Mouse (Mus musculus) small intestine, adult 2 months (tissue): ENCODE results near the gene Mettl24.

ENCODE experiments used
- CTCF ChIP-seq: fragments of 200-500 bp; IDR thresholded peaks from 2 replicates; pipeline ENCODE4 v1.5.1; 2012; ENCODE audit warnings: low read depth, mild to moderate bottlenecking, control low read depth, inconsistent platforms, low read length, moderate library complexity, mixed read lengths; ENCODE audit not compliant: insufficient replicate concordance, insufficient read length; ENCODE audit errors: extremely low read depth
- POLR2A ChIP-seq: fragments of 200-500 bp; IDR thresholded peaks from 2 replicates; pipeline ENCODE4 v1.6.1; 2012; ENCODE audit warnings: low read depth, mild to moderate bottlenecking, control low read depth, inconsistent platforms, low read length, moderate library complexity

DNA sequence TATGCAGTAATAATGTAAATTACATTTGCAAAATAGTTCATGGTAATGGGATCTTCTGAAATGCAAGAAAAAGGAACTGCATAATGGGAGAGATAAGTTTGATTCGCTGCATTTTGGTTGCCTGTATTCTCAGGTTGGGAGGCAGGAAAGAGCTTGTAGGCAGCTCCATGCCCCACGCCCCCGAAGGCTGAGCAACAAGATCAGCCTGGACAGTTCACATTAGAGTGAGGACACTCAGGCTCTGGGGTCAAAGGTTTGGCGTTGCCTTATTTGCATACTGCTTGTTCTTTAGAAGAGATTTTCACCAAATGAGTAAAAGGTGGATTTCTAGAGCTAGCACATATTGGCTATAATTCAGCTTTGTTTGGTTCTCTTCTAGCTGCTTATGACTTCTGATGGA lies 123.1 kb downstream of the Mettl24 start:
- TF ChIP-seq CTCF (no peak), POLR2A (no peak)
